Mouse (Mus musculus): Measurements from ENCODE around the gene Rtf2. TPM values are rescaled to one million over a fixed set of nuclear protein-coding genes. Genes with fewer than 3 reads are reported as not detected.

The Rtf2 gene
- polyA plus RNA-seq (2014; fragmentation: Nextera tagmentation; extraction: Ambion mirVana), result 74.1 and 74.4 TPM in 2 replicates

DNA sequence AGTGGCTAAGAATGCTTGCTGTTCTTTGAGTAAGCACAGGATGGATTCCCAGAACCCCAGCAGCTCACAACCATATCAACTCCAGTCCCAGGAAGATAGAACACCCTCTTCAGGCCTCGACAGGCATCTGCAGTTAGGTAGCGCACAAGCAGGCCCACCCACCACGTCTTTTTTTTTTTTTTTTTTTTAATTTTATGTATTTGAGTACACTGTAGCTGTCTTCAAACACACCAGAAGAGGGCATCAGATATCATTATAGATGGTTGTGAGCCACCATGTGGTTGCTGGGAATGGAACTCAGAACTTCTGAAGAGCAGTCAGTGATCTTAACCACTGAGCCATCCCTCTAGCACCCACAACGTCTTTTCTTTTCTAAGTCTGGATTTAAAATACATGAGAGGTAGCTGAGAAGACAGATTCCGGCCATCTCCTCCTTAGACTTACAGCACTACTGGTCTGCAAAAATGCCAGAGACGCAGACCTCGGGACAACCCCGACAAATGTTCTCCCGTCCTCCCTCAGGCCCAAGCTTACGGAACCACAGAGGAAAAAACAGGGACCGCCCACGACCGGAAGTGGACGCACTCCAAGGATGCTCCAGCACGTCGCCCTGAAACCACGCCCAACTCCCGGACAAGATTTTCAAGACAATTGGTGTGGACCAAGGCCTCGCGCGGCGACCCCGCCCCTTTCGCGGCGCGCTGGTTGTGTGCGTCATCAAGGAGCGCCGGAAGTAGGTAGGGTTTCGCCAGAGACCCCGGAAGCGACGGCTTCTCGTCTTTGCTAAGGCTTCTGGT, at the start of gene Rtf2:
Gene Rtf2, plus strand, starts transcription at position 714 of the 797 bp plus-strand sequence.
- Histone ChIP-seq H3K36me3 (ENCODE audit: control insufficient read depth, insufficient read depth, low read length) (no peaks in the 10 kb centered on the region), H3K4me1 (ENCODE audit: control insufficient read depth, insufficient read depth, low read length) (peaks cover 14% of the 10 kb centered on the region; the same call in 1 of the 2 replicates), H3K27ac (ENCODE audit: low read length) (peak within 1 kb of the TSS; percentile 61; the same call in 1 of the 2 replicates), H3K4me3 (ENCODE audit: low read depth, low read length) (peak within 1 kb of the TSS; percentile 59), H3K9ac (replicated peaks; ENCODE audit: low read depth, low read length) (peak within 1 kb of the TSS; percentile 47; the same call in 1 of the 2 replicates), H3K27me3 (ENCODE audit: control insufficient read depth, insufficient read depth, low read length) (no peaks in the 10 kb centered on the region), H3K9me3 (ENCODE audit: control insufficient read depth, low read depth, low read length) (no peaks in the 10 kb centered on the region), H3K4me2 (replicated peaks; ENCODE audit: low read depth, low read length) (peak within 1 kb of the TSS; percentile 66)
- WGBS, result 2% methylated on average over 35 of the region's 35 CpGs
- ATAC-seq (ENCODE audit: insufficient number of reproducible peaks, insufficient read depth, low FRiP score, low read depth), result peak; percentile 98

DNA sequence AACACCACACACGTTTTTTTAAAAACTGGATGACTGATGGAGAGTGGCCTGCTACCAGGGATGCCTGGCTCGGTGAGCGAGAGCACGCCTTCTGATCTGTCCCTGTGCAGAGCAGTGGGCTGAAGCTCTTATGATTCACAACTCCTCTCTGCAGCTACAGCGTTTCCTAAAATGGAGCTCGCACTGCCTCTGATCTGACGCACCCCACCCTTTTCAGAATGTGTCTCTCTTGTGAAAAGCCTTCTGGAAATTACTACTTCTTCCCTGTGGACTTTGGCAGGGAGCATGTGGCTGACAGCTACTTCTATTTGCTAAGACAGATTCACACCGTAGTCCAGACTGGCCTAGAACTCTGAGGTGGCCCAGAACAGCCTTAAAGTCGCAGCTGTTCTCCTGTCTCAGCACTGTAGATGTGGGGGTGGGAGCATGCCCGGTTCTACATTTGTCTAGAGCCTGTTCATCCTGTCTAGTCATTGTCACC, 48.3 kb upstream of the Rtf2 start:
- H3K27ac ChIP-seq (ENCODE audit: low read length), result no peak overlapping the region

DNA sequence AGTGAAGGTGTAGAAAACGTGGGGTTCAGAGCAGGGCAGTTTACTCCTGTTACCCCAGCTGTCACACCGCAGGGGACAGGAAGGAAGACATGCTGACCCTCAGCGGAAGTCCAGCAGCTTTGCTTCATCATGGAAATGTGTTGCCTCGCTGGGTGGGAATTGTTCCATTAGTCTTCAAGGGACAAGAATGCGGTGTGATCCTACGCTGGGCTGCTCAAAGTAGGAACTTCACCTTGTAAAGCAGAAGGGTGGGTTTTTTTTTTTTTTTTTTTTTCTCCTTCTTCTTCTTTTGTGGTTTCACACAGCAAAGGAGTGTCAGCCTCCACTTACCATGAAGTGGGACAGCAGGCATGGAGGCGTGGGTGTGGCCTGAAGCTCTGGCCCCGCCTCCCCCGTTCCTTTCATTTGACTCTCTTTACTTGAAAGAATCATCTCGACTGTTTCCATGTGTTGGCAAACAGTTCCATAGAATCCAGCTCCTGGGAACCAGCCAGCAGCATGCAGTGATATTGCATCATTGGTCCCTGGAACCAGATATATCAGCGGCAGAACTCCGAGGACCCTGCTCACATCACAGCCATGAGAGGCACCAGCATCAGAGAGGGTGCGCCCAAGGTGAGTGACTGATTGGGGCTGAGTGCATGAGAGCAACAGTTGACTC, 46.8 kb upstream of the Rtf2 start, which contains the start of gene Cass4:
Gene Cass4, plus strand, starts transcription at position 404 of the 661 bp plus-strand sequence.
- Histone ChIP-seq H3K4me2 (replicated peaks; ENCODE audit: low read depth, low read length) (no peak within 1 kb of the TSS), H3K4me3 (ENCODE audit: low read depth, low read length) (no peak within 1 kb of the TSS), H3K27me3 (ENCODE audit: control insufficient read depth, insufficient read depth, low read length) (no peaks in the 10 kb centered on the region), H3K9me3 (ENCODE audit: control insufficient read depth, low read depth, low read length) (no peaks in the 10 kb centered on the region), H3K36me3 (ENCODE audit: control insufficient read depth, insufficient read depth, low read length) (no peaks in the 10 kb centered on the region), H3K27ac (ENCODE audit: low read length) (no peak within 1 kb of the TSS), H3K9ac (replicated peaks; ENCODE audit: low read depth, low read length) (no peak within 1 kb of the TSS), H3K4me1 (ENCODE audit: control insufficient read depth, insufficient read depth, low read length) (no peaks in the 10 kb centered on the region)
- ATAC-seq (ENCODE audit: insufficient number of reproducible peaks, insufficient read depth, low FRiP score, low read depth), result no peak
- 21% methylated on average over 13 of the region's 13 CpGs for WGBS

More for the DNA sequence above, 48.3 kb upstream of the Rtf2 start:
- ATAC-seq (ENCODE audit: insufficient number of reproducible peaks, insufficient read depth, low FRiP score, low read depth), result no peak
- Histone ChIP-seq H3K27me3 (ENCODE audit: control insufficient read depth, insufficient read depth, low read length) (no peaks in the 10 kb centered on the region), H3K4me3 (ENCODE audit: low read depth, low read length) (no peak overlapping the region), H3K9me3 (ENCODE audit: control insufficient read depth, low read depth, low read length) (no peaks in the 10 kb centered on the region), H3K36me3 (ENCODE audit: control insufficient read depth, insufficient read depth, low read length) (no peaks in the 10 kb centered on the region), H3K9ac (replicated peaks; ENCODE audit: low read depth, low read length) (no peak overlapping the region), H3K4me1 (ENCODE audit: control insufficient read depth, insufficient read depth, low read length) (no peaks in the 10 kb centered on the region), H3K4me2 (replicated peaks; ENCODE audit: low read depth, low read length) (no peak overlapping the region)
- 58% methylated on average over 10 of the region's 10 CpGs for WGBS

DNA sequence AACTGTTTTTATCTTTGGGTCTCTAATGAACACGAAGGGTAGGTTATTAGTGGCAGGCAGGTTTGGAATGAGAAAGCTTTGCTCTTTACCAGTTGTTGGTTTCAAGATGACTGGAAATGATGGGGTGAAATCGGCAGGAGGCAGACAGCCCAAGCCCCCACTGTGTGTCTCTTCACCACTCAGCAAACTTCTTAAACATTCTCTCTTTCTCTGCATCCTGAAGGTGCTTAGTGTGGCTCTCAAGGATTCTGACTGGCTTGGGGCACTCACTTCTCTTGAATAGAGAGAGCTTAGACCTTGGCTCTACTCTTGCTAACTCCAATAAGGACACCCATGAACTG, 46.3 kb upstream of the Rtf2 start:
- Histone ChIP-seq H3K4me1 (ENCODE audit: control insufficient read depth, insufficient read depth, low read length) (no peaks in the 10 kb centered on the region), H3K27ac (ENCODE audit: low read length) (no peak overlapping the region), H3K9me3 (ENCODE audit: control insufficient read depth, low read depth, low read length) (no peaks in the 10 kb centered on the region), H3K36me3 (ENCODE audit: control insufficient read depth, insufficient read depth, low read length) (no peaks in the 10 kb centered on the region), H3K9ac (replicated peaks; ENCODE audit: low read depth, low read length) (no peak overlapping the region), H3K4me3 (ENCODE audit: low read depth, low read length) (no peak overlapping the region), H3K4me2 (replicated peaks; ENCODE audit: low read depth, low read length) (no peak overlapping the region), H3K27me3 (ENCODE audit: control insufficient read depth, insufficient read depth, low read length) (no peaks in the 10 kb centered on the region)
- 65% methylated on average over 2 of the region's 2 CpGs for WGBS
- ATAC-seq (ENCODE audit: insufficient number of reproducible peaks, insufficient read depth, low FRiP score, low read depth), result no peak

DNA sequence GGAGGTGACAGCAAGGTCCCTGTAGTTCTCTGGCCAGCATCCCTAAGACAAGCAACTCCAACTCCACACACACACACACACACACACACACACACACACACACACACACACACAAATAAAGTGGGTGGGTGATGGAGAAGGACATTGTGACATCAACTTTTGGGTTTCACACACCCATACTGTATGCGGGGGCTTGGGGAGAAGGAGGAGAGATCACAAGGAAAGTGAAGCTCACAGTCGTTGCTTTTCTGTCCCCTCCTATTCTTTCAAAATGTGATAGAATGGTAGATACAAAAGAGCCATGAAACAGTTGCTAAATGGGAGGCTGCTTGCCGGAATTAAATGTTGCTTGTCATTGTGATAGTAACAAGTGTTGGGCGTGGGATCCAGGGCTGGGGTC, 45.7 kb upstream of the Rtf2 start:
- H3K4me1 ChIP-seq (ENCODE audit: control insufficient read depth, insufficient read depth, low read length), result no peaks in the 10 kb centered on the region
- H3K9me3 ChIP-seq (ENCODE audit: control insufficient read depth, low read depth, low read length), result no peaks in the 10 kb centered on the region
- H3K27me3 ChIP-seq (ENCODE audit: control insufficient read depth, insufficient read depth, low read length), result no peaks in the 10 kb centered on the region
- no peak overlapping the region for H3K4me2 ChIP-seq (replicated peaks; ENCODE audit: low read depth, low read length)
- no peaks in the 10 kb centered on the region for H3K36me3 ChIP-seq (ENCODE audit: control insufficient read depth, insufficient read depth, low read length)
- WGBS, result 71% methylated on average over 4 of the region's 4 CpGs
- ATAC-seq (ENCODE audit: insufficient number of reproducible peaks, insufficient read depth, low FRiP score, low read depth), result no peak
- H3K27ac ChIP-seq (ENCODE audit: low read length), result no peak overlapping the region
- no peak overlapping the region for H3K4me3 ChIP-seq (ENCODE audit: low read depth, low read length)
- no peak overlapping the region for H3K9ac ChIP-seq (replicated peaks; ENCODE audit: low read depth, low read length)

DNA sequence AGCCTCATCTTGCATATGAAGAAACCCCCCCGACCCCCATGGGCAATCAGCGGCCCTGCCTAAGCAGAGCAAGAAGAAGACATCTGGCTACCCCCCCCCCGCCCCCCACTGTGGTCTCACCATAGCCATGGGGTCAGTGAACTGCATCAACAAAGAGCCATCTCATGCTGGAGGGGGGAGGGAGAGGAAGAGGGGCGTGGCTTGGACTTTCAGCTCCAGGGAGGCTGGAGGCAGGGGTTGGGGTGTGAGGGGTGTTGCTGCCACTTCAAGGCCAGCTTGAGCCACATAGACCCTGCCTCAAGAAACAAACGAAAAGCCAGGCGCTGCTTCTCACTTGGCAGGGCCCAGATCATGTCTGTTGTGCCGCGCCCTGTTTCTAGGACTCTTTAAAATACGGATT, 44.4 kb upstream of the Rtf2 start:
- no peaks in the 10 kb centered on the region for H3K27me3 ChIP-seq (ENCODE audit: control insufficient read depth, insufficient read depth, low read length)
- H3K9me3 ChIP-seq (ENCODE audit: control insufficient read depth, low read depth, low read length), result no peaks in the 10 kb centered on the region
- H3K4me1 ChIP-seq (ENCODE audit: control insufficient read depth, insufficient read depth, low read length), result no peaks in the 10 kb centered on the region
- no peaks in the 10 kb centered on the region for H3K36me3 ChIP-seq (ENCODE audit: control insufficient read depth, insufficient read depth, low read length)
- 38% methylated on average over 9 of the region's 9 CpGs for WGBS
- no peak overlapping the region for H3K4me2 ChIP-seq (replicated peaks; ENCODE audit: low read depth, low read length)
- H3K4me3 ChIP-seq (ENCODE audit: low read depth, low read length), result no peak overlapping the region
- H3K27ac ChIP-seq (ENCODE audit: low read length), result no peak overlapping the region
- H3K9ac ChIP-seq (replicated peaks; ENCODE audit: low read depth, low read length), result no peak overlapping the region
- no peak for ATAC-seq (ENCODE audit: insufficient number of reproducible peaks, insufficient read depth, low FRiP score, low read depth)

DNA sequence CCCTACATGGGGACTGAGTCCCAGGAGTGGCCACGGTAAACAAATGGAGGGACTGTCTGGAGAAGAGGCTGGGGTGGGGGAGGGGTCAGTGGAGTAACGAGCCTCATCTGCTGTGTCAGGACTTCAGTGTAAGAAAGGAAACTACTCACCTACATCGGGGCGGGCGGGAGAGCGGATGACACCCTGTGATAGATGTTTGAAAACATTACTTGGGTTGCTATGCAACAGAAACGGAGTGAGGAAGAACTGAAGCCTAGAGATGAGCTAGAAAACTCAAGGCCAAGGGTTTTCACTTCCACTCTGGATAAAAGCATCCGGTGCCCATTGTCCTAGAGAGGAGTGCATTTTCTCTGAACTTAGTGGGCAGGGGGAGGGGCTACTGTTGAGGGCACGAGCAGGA, 40.5 kb upstream of the Rtf2 start:
- 21% methylated on average over 9 of the region's 9 CpGs for WGBS
- H3K27me3 ChIP-seq (ENCODE audit: control insufficient read depth, insufficient read depth, low read length), result no peaks in the 10 kb centered on the region
- no peak overlapping the region for H3K4me2 ChIP-seq (replicated peaks; ENCODE audit: low read depth, low read length)
- H3K27ac ChIP-seq (ENCODE audit: low read length), result no peak overlapping the region
- H3K4me1 ChIP-seq (ENCODE audit: control insufficient read depth, insufficient read depth, low read length), result no peaks in the 10 kb centered on the region
- no peak overlapping the region for H3K4me3 ChIP-seq (ENCODE audit: low read depth, low read length)
- H3K36me3 ChIP-seq (ENCODE audit: control insufficient read depth, insufficient read depth, low read length), result no peaks in the 10 kb centered on the region
- H3K9ac ChIP-seq (replicated peaks; ENCODE audit: low read depth, low read length), result no peak overlapping the region
- H3K9me3 ChIP-seq (ENCODE audit: control insufficient read depth, low read depth, low read length), result no peaks in the 10 kb centered on the region
- ATAC-seq (ENCODE audit: insufficient number of reproducible peaks, insufficient read depth, low FRiP score, low read depth), result no peak

DNA sequence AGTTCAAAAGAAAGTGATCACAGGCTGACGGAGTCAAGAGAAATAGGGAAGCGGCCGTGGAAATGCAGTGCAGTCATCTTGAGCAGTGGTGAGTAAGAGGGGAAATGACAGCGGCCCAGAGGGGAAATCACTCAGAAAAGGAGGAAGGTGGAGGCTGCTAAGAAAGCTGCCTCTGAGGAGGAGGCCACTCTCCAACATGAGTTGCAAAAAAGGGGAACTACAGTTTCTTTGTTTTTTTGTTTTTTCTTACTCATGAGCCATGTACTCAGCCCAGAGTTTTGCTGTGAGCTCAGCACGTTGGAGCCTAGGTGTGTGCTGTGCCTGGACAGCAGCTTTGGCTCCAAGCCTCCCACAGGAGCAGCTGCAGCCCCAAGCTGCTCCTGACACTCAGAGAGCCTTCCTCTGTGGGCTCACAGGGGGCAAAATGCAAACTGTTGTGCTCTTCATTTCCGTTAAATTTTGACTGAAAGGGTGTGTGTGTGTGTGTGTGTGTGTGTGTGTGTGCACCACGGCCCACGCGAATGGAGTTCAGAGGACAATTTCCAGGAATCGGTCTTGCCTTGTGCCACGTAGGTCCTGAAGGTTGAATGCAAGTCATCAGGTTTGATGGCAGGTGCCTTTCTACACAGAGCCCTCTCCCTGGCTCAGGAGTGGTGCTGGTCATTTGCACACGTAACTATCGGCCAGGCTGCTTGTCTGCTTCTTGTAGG, 39.1 kb upstream of the Rtf2 start:
- Histone ChIP-seq H3K9me3 (ENCODE audit: control insufficient read depth, low read depth, low read length) (no peaks in the 10 kb centered on the region), H3K9ac (replicated peaks; ENCODE audit: low read depth, low read length) (no peak overlapping the region), H3K27me3 (ENCODE audit: control insufficient read depth, insufficient read depth, low read length) (no peaks in the 10 kb centered on the region), H3K27ac (ENCODE audit: low read length) (no peak overlapping the region), H3K4me2 (replicated peaks; ENCODE audit: low read depth, low read length) (no peak overlapping the region), H3K36me3 (ENCODE audit: control insufficient read depth, insufficient read depth, low read length) (no peaks in the 10 kb centered on the region), H3K4me1 (ENCODE audit: control insufficient read depth, insufficient read depth, low read length) (no peaks in the 10 kb centered on the region), H3K4me3 (ENCODE audit: low read depth, low read length) (no peak overlapping the region)
- 65% methylated on average over 13 of the region's 13 CpGs for WGBS
- no peak for ATAC-seq (ENCODE audit: insufficient number of reproducible peaks, insufficient read depth, low FRiP score, low read depth)

Data from stomach, embryonic 14.5 days (tissue).